Mouse (Mus musculus) kidney, postnatal 36 days (tissue): ENCODE measurements around the gene Tanc2.

Experiments used
- DNase-seq, 2 experiments: peaks; one replicate each; pipeline ENCODE4 v3.0.0; 2021 to 2022; ENCODE audit warnings: mixed read lengths in 2 of 2

The Tanc2 gene

DNA sequence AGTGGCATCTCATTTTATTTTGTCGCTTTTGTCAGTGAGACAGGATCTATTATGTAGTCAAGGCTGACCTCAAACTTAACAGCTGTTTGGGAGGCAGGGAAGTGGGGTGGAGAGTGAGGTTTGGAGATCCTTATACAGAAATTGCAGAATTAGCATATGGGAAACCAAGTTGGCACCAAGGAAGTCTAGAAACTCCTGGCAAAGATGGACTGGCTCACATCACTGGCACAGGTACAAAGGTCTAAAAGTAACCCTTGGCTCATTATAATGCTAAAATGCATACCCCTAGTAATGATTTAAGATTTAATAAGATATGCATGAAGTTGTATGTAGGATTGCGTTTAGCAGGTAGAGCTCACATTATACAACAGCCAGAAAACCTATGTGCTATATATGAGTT lies 58.2 kb downstream of the Tanc2 start:
- DNase-seq = peak; percentile 31 to 64

DNA sequence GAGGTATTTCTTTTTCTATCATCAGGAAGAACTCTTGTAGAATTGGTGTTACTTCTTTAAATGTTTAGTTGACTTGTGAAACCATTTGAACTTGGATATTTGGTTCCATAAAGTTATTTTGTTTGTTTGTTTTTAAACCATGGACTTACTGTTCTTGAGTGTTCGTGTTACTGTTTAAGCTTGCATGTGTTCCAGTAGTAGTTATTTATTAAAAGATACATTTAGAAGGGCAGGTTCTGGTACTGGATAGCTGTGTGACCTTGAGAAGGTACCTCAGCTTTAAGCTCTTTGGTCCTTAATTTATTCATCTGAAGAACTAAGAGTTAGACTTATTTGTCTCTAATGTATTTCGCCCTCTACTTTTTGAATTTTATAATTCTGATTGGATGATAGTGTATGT lies 64.8 kb downstream of the Tanc2 start:
- DNase-seq = peak in 1 of 2 experiments; percentile 55

DNA sequence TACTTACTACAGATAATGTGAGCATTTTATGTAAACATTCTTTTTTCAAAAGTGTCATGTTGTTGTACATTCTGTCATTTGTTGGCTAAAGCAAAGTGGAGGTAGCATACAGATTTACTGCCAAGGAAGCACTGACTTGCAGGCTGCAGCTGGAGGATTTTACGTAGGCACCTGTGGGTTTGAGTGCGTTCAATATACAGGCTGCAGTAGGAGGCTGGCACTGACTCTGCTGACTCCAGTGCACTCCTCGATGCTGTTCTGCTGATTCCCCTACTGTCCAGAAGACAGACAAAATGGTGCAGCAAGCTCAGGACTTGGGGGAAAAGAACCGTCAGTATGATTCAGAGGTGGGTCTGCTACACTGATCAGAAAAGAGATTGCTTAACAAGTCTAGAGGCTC lies 65.5 kb downstream of the Tanc2 start:
- peak in 1 of 2 experiments; percentile 9 for DNase-seq

DNA sequence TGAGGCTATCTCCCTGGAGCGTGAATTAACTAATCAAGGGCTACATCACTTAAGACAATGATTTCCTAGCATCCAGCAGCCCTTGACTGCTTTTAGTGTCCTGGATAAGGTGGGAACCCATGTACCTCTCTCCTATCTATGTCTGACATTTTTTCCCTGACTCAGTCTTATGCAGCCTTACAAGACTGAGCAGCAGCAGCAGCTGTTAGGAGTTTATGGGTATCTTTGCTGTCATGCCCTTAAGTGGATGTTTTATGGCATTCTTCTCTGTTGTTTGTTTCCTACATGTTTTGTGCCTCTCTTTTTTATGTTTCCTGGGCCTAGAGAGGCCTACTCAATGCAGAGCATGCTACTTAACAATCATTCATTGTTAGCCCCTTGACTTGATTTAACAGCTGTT lies 78.1 kb downstream of the Tanc2 start:
- no peak for DNase-seq

DNA sequence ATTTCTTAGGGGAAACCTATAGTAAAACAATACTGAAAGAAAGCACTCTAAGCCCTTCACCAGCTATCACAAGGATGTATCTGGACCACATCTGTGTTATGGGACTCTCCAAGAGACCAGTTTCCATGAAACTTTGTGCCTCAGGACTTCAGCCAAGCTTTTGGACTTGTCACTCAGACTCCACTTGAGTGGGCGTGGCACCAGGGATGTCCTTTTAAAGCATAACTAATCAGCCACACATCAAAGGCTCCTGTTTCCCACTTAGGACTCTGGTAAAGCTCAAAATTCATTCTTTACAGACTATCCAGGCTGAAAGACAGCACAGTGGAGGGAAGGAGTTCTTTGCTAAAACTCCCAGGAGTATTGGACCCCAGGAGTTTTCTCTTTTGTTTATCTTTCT lies 89.2 kb downstream of the Tanc2 start:
- peak; percentile 51 to 56 for DNase-seq

DNA sequence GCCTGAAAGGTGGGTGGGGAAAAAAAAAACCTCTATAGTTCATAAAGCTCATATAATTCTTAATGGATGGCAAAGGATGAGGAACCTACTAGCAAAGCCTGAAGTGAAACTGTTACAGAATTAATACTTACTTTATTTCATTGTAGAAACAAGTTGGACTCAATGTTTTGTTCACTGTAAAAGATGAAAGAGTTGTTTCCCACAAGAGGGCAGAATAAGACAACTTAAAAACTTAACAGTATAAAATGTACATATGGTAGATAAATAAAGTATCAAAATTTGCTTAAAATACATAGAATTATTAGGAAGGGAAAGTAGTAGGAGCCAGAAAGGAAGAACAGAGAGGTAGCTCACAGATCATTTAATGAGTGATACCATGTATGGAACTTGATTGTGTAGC lies 95.0 kb downstream of the Tanc2 start:
- no peak for DNase-seq

DNA sequence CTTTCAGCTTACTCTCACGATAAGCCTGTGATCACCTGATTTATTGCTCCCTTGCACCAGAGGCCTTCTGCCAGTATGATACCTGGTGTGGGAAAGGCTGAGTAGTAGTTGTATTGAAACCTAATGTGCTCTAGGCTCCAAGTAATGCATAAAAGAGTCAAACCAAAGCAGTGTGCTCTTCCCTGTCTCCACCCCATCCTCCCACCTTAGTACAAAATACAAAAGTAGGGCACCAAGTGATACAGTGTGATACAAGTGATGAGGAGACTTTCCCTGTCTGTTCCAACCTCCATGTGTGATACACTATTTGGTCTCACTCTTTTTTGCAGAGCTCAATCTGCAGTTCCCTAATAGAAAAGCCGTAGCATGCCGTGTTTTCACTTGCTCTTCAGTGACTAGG lies 110.7 kb downstream of the Tanc2 start:
- no peak for DNase-seq

DNA sequence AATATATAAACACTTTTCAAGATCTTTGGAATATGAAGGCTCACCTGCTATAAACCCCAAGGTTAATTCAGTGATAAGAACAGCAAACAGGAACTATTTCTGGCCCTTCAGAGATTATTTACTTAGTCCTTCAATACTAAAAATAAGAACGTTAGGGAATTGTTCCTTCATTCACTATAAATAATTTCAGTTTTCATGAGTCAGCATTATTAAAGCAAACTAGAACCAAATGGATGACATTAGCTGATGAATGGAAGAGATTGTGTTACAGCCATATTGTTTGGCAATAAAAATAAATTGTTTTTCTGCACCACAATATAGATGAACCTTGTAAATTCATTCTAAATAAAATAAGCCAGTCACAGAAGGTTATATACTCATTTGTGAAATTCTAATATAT lies 129.9 kb downstream of the Tanc2 start:
- DNase-seq = no peak

DNA sequence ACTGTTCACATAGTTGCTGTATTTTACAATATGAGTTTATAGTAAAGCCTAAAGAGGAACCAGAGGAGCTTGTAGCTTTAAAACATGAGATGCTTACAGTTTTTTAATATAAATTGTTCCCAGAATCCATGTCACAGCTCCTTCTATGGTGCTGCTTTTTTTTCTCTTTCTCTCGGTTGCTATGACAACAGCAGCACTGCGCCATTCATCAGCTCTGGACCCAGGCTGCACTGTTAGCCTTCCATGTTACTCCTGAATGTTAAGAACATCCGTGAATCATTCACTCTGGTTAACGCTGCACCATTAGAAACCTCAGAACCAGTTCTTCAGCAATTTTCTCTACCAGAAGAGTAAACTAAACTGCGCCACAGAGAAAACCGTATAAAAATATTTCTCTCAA lies 141.8 kb downstream of the Tanc2 start:
- DNase-seq = peak; percentile 5 to 8

DNA sequence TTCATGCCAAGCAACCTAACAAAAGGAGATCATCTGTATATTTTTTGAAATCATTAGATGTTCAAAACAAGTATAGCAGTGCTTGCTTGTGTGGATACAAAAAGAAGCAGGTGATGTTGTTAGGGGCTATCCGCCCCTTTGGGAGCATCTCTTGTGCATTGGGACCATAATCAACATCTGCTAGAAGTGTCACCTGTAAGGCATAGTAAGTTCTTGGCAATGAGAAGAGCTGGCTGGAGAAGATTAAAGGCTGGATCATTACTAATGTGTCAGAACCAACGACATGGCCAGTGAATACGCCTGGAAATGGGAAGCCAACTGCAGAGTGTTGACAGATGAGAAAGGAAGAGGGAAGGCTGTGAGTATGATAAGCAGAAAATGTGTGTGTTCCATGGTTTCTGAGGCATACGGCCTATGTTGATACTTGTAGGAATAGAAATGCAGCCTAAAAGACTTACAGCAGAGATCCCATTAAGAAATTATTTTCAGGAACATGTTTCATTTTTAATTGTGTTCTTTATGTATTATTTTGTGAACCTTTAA lies 142.3 kb downstream of the Tanc2 start:
- DNase-seq = no peak

DNA sequence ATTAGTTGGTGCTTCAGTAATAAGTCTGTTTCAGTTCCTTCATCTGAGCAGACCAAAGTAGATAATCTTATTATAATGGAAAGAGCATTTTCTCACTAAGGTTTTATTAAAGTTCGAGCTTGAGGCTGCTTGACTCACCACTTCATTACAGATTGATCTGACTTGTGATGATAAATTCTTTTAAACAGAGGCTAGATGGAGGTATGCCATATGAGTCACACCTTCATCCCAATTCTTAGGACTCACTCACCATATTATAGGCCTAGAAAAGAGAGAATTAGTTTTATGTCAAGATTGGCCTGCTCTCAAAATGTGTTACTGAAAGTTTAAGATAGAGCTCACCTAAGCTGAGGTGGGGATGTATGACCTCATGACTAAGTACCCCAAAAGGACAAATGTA lies 153.4 kb downstream of the Tanc2 start:
- no peak for DNase-seq

DNA sequence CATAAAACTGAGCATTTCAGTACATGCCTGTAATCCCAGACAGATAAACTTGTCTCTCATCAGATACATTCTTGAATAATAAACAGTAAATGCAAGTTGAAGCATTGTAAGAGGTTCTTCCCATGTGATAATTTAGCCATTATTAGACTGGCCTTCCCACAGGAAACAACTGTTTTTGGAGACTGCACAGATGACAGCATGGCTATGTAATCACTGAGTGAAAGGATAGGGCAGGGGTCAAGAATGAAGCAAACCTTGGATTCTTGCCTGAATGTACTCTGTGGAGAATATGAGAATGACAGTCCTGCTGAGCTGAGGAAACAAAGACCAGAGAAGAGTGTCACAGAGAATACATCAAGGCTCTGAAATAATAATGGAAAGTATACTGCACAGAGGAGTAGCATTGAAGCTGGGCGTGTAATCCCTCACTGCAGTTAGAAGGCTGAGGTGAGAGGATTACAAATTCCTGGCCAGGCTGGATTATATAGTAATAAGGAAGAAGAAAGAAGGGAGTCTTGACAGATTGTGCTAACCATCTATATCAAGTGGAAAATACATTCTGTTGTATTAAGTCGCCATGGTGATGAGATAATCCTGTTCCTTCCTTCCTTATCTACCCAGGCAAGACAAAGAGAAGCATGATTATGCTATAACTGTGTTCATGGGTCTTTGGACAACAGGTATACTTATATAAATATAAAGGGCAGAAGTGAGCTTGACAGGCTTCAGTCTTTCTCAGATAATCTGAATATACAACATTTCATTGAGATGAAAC lies 159.7 kb downstream of the Tanc2 start:
- peak; percentile 16 to 44 for DNase-seq

DNA sequence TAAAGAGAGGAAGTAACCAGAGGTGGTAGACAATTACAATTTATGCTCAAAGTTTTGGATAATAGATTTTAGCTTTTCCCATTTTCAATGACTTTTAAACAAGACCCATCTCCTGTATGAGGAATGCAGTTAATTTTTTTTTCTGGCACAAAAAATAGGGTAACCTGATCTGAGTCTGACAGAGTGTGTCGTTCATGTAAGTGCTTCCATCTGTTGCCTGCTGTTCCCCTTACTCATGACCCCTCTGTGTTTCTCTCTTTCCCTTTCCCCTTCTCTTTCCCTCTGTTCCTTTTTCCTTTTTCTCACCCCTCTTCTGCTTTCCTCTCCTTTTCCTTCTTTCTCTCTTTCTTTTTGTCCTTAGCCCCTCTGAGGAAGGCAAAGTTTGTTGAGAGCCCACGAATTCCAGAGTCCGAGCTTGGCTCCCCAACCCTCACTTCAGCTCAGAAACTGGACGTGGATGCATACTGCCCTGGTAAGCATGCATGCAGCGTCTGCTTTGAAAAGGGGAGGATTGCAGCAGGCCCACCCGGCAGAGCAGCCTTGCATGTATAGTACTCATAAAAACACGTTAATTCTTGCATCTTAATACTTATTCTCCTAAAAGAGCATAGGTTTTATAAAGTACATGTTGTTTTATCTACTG lies 168.9 kb downstream of the Tanc2 start:
- no peak for DNase-seq

DNA sequence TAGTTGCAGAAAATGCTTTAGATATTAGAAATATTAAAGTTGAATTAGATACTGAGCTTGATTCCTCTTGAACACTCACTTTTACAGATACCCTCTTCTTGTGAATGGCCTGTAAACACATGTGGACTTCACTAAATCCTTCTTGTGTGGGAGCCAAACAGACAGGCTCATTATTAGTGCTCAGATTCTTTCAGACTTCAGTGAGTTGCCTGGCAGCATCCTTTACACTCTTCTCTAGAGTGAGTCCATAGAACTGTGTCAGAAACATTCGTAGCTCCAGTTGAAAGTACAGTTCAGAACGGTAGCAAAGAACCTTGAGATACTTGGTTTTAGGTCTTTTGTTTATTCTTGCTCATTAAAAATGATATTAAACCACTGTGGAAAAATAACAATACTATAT lies 169.6 kb downstream of the Tanc2 start:
- no peak for DNase-seq

DNA sequence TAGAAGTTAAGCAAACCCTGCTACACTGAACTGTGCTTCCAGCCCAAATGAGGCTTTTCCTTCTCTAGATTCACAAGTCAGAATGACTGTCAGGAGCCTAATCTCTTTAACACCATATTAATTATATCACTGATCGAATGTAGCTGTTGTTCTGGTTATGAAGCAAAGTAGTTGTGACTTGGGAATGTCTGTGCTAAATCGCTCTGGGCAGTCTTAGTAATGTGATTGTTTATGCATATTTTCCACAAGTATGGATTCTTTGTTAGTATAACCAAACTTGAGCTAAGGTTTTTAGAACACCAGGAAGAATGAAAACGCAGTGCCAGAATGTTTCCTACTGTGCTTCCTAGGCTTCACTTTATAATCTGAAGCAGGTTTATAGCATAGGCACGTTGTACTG lies 170.6 kb downstream of the Tanc2 start:
- DNase-seq = no peak

DNA sequence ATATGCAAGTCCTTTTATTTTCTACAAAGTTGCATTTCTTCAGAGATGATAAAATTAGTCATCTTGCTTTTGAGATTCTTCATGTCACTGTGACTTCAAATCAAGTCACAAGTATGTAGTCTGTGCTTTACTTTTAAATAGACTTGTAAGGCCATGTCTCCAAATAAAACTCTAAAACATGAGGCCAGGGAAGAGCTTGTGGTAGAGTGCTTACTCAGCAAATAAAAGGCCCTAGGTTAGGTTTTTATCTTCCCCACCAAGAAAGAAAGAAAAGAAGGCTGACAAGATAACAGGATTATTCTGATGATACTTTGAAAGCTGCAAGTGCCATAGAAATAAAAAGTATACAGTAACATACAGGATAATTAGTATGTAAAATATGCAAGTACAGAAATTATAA lies 188.0 kb downstream of the Tanc2 start:
- DNase-seq = no peak

DNA sequence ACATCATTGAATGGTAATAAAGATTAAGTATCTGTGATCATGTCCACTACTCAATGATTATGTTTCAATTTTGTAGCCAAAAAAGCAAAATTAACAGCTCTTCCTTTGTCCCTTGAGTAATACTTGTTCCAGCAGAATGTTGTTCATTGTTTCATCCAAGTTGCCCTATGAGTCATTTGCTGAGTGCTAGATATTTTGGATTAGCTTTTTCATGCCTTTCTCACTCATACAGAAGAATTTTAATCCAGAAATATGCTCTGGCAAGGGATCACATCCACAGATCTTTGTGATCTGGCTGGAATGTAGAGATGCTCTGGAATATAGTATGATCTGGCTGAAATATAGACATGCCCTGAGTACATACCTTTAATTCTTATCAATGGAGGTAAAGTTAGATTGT lies 202.7 kb downstream of the Tanc2 start:
- DNase-seq = no peak

DNA sequence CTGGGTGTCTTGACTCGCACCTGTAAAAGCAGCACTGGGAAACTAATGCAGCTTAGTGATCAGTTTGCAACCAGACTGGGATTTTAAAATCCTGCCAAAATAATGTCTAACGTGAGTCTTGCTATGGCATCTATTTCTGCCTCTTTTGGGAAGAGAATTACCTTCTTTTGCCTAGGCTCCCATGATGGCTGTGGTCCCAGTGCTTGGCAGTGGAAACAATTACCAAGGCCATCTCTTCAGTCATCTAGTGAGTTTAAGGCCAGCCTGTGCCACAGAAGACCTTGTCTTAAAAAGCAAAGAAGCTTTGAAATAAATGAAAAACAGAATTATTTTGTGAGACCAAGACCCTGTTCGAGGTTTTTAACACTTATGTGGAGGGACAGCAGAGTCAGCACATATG lies 213.9 kb downstream of the Tanc2 start:
- DNase-seq = no peak

DNA sequence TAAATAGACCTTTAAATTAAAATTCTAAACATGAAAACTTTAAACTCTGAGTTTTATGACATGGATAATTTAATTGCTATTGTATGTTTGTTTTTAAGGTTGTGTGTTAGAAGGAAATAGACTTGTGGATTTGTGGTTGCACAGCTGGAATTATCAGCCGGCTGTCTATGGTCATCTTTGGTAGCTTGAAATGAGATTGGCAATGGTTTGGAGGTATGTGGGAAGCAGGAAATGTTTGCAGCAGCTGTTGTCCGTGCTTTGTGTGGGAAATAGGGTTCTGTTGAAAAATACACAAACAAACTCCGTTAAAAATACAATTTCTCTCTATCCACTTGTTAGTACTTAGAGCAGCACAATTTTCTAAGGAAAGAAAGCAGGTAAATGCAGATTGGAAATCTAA lies 215.0 kb downstream of the Tanc2 start:
- DNase-seq = no peak

DNA sequence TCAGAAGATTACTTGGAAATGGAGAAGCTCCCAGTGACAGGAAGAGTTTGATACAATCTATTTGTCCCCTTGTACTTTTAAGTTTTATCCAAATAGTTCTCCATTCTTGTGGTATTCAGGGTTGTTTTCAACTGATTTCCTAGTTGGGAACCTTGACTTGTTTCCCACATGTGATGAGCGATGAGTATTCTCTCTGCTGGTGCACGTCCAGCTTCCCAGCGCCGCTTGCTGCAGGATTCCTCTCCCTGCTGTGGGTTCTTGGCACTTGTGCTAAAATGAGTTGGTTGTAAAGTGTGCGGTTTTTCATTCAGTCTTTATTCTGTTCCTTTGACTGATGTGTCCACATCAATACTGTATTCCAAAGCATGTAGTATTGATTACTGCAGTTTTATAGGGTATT lies 217.3 kb downstream of the Tanc2 start:
- no peak for DNase-seq

DNA sequence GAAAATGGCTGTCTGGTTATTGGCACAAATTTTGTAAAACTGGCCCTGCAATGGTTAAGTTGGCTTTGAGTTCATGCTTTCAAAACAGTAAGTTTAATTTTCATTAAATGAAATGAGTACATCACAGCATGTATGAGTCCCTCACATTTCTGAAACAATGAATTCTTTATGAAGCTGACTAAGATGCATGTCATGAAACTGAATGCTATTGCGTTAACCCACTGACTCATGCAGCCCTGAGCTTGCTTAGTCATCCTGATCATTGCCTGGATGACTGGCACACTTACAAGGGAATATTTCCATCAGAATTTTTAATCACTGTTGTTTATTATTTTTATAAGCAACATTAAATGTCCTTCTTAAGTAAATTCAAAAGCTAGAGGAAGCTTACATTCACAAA lies 233.5 kb downstream of the Tanc2 start:
- DNase-seq = no peak

DNA sequence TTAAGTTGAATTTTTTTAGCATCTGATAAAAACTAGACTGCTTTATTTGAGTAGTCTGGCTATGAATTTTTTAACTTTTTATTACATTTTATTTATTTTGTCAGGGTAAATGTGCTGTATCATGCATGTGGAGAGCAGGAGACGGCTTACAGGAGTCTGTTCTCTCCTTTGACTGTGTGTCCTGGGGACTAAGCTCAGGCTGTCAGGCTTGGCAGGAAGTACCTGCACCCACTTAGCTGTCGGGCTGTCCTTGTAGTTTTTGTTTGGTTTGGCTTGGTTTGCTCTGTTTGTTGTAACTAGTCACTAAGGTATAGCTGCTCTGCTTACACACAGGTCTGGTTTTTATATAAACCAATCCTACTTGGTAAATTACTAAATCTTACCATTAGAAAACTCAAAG lies 234.0 kb downstream of the Tanc2 start:
- DNase-seq = no peak

DNA sequence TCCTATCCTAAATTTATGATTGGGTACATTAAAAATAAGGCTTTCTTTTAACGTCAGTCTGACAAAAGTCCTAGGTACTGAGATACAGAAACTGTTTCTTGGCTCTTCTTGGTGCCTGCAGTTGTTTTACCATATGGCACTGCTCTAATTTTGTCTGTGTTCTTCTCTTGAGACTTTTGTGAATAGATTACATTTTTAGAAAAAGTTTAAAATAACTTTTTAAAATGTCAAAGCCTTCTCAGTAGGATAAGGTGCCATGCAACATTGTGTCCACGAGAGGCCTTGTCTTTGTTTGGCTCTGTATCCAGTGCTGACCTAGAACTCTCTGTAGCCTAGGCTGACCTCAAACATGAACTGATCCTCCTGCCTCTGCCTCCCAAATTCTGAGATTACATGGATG lies 238.4 kb downstream of the Tanc2 start:
- DNase-seq = no peak

DNA sequence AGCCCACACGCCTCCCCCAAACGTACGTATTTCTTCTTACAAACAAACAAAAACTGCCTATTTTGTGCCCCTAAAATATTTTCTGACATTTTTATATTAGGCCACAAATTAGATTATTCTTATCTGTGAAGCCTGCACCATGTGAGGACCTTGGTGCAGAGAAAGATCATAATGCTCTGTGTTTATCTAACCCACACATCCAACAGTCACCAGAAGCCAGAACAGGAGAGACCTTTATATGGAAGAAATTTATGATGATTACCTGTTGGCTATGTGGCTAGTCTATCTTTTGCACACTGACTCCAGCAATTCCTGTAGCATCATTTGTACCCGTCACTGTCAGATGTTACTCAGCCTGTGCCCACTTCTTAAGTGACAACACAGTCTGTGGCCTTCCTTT lies 245.4 kb downstream of the Tanc2 start:
- no peak for DNase-seq
